Mouse (Mus musculus): ENCODE measurements around the gene Mblac2.

The Mblac2 gene

DNA sequence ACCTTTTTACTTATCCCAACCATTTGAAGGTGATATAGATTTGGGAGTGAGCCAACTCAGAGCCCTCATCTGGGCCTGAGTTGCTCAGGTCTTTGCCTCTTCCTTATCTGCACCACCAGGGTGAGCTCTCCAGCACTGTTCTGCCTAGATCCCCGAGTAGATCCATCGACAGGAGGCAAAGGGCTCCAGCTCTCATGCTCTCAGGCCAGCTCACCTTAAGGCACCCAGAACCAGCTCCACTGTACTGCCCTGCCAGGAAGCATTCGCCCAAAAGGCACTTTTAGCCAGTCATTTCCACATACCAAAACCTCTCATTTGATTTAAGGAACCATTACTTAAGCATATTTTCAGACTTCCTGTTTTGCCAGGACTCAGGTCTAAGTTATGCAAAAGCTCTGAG lies 29.8 kb downstream of the Mblac2 start:
- no peak for DNase-seq (ENCODE audit: low spot score)

DNA sequence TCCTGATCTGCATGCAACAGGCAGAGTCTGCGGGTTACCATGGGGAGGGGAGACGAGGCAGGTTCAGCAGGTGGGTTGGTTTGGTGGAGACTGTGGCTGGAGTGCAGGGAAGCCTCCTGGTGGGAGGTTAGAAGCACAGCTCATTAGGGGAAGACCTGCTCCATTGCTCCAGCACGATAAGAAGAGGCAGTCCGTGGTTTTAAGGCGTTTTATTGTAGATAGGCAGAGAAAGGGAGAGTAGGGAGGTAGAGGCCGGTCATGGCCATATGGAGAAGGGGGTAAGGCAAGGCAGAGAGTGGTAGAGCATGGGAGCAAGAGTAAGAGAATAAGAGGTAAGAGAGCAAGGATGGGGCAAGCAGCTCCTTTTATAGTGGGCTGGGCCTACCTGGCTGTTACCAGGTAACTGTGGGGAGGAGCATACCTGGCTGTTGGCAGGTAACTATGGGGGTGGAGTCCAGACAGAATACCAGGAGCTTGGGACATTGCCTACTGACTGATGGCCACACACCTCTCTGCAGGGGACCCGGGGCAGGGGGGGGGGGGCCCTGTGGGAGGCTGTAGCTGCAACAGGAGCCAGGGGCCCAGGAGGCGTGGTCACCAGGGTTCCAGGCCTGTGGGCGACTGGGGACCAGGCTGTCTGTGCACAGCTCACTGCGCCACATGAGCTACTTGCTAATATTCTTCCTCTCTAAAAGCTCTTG lies 32.4 kb downstream of the Mblac2 start:
- DNase-seq (ENCODE audit: low spot score), result no peak

DNA sequence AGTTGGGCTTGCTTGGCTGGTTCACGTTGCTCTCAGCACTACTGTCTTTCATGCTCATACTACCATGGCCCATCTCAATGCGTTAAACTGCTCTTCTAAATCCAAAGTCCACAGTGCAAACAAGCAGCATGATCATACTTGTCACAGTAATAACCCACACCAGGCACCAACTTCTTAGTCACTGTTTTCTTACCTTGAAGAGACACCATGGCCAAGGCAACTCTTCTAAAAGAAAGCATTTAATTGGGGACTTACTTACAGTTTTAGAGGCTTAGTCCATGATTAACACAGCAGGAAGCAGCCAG lies 32.9 kb downstream of the Mblac2 start:
- no peak for DNase-seq (ENCODE audit: low spot score)

DNA sequence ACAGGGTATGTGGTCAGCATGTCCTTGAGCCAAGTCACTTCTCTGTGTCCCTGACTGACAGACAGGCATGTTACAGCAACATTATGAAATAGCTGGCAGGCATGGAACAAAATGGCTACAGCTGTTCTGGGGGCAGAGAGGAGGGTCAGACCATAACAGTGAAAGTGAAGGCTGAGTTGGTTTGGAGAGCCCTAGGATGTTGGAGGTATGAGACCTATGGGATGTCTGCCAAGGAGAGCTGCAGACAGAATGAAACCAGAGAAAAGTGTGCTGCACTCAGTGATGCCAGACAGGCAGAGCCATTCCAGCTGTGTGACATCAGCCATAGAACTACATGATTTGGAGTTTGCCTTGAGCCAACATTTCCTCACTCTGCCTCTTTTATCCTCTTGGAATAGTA lies 43.7 kb downstream of the Mblac2 start:
- DNase-seq (ENCODE audit: low spot score), result no peak

DNA sequence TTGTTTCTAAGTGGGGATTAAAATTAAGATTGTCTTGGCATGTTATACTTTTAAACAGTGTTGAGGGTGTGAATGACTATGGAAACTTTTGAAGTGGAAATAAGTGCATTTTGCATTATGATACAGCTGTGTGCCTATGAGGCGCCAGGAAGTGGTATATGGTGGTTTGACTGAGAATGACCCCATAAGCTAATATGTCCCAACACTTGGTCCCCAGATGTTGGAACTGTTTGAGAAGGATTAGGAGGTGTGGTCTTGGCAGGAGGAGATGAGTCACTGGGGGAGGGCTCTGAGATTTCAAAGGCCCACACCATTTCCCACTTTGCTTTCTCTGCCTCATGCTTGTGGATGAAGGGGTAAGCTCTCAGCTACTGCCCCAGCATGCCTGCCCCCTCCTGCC lies 44.2 kb downstream of the Mblac2 start:
- no peak for DNase-seq (ENCODE audit: low spot score)

DNA sequence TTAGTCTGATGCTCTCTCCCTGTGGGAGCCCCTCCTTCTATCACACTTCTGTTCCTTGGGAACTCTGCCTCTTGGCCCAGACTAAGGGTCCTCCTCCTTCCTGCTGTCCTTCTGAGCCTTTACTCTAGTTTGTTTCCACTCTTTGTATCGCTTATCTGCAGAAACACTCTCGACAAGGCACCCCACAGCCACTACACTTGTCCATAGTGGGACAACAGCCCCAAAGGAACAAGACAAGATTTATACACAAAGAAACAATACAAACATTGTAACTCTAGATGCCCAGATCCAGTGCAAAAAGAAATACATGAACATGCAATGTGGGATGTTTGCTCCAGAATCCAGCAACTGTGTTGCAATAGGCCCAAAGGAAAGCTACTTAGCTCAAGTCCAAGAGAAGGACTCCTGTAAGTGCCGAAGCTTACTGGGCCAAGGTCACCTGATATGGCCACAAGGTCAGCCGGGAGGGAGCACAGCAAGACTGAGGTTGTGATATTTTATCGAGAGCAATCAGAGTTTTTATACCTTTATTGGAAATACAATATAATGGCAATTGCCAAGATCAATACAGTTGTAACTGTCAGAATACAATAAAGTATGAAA lies 46.0 kb downstream of the Mblac2 start:
- no peak for DNase-seq (ENCODE audit: low spot score)

DNA sequence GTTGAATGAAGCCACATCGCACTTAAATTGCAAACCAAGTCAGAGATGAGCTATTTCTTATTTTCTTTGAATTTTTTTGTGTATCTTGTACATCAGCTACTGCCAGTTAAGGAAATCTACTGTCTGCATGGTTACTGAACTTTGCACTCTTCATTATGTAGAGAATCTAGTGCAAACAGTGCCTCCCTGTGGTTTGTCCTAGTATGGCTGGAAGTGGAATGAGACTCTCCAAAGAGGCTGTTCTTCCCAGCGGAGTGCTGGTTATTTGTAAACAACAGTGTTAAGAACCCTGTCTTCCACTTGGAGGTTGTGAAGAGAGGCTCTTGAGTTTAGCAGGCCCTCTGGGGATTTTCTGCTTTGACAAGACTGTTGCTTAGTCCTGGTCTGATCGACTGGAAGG lies 49.2 kb downstream of the Mblac2 start:
- no peak for DNase-seq (ENCODE audit: low spot score)

DNA sequence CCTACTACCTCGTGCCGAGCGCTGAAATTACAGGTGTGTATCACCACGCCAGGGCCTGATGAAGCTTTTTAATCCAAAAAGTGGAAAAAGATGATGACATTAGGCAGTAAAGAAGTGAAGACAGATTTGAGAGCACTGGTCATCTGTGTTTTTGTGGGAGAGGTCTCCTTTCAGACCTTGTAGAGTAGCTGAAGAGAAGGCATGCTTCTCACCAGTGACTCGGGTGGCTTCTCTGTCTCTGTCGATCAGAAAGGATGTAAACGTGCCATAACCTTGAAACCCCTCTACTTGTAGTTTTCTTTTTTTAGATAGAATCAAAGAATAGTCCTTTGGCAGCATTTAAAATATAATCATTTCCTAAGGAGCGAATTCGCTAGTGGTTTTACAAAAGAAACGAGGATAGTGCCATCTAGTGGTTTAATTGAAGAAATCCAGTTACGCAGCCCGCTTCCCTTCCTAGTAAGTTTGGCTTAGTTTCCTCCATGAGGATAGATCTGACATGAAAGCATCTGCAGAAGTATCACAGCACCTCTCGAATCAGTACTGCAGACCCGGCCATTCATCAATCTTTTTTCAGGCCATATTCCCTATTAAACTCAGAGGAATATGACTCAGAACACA lies 50.5 kb downstream of the Mblac2 start:
- peak; percentile 62 for DNase-seq (ENCODE audit: low spot score)

DNA sequence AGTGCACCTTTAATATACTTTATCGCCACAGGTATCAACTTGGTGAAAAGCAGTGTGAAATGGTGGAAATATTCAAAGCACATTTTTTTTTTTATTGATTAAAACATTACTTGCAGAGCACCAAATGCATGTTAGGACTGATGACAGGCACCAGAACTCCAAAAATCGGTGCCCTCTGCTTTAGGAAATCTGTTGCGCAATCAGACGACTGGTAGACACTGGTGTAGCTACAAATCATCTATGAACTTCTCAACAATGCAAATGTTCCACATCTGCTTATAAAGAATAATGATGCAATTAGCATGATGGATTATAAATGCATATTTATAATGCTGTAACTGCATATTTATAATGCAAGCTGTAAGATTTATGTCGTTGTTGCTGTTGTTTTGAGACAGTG lies 53.0 kb downstream of the Mblac2 start:
- DNase-seq (ENCODE audit: low spot score), result no peak

DNA sequence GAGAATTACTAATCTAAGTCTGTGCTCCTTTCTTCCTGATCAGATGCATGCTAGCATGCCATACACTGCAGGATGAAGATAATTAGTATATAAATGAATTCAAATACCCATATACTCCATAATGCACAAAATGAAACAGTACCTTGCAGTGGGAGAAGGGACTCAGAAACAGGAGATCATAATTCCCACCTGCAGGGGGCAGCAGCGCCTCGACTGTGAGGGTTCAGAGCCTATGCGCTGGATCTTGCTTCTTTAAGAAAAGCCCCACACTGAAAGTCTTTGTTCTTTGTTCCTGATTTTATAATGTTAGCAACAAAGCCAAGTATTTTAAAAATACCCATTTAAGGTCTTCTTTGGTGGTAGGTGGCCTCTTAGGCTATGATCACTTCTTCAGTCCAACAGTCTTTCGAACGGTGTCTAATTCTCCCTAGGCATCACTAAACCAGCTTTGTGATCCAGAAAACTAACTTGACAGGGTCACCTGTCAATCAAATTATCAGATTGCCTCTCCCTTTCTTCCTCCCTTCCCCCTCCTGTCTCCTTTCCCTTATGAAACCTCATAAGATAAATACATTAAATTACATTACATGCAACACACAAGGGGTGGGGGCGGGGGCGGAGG lies 56.0 kb downstream of the Mblac2 start:
- DNase-seq (ENCODE audit: low spot score), result peak; percentile 62

DNA sequence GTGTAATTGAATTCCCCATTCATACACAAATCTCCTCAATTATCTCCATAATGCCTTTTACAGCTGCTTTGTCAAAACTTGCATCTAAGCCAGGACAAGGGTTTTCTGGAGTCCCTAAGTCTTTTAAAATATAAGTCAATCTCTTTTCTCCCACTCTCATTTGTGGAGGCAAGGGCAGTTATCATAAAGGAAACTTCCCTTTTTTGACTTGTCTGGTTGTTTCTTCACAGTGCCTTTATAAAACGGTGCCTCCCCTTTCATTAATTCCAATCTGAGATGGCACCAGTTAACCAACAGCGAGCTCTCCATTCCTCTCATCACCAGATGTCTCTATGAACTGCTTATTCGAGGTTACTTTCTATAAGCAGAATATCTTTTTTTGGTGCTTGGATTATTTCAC lies 65.1 kb downstream of the Mblac2 start:
- DNase-seq (ENCODE audit: low spot score), result no peak

DNA sequence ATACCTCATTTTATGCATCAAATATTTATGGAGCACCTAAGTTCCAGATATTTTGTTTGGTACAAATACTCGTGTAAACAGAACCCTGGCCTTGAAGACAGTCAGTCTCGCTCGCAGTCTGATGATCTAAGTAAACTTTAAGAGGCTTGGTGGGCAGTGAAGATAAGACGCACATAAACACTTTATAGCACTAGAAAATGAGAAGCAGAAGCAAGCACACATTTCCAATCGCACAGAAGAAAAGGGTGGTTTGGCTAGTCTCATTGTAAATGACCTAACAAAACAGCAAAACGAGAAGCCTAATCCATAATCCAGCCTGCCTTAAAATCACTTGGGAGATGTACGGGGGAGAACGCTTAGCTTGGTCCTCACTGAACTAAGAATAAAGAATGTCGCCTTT lies 71.3 kb downstream of the Mblac2 start:
- no peak for DNase-seq (ENCODE audit: low spot score)

DNA sequence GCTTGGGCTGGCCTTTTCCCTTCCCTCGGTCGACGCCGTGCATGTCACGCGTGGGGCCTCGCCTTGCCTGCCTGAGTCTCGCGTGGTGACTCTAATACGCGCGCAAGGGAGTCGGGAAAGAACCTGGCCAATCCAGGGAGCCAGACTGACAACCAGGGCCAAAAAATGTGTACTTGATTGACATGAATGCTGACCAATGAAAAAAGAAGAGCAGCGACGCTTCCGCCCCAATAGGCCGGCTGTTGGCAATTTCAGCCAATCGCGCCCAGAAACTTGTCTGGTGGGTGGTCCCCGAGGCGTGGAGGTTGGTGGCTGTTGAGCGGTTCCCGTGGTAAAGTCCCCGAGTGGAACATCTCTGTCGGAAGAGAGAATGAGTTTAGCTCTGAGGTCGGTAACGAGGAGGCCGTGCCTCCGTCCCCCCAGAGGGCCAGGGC lies 71.8 kb downstream of the Mblac2 start, which contains the start of gene Cetn3:
Cetn3 (plus strand) TSS at position 107 of the 434 bp plus-strand sequence.
- peak; percentile 87 for DNase-seq (ENCODE audit: low spot score)

DNA sequence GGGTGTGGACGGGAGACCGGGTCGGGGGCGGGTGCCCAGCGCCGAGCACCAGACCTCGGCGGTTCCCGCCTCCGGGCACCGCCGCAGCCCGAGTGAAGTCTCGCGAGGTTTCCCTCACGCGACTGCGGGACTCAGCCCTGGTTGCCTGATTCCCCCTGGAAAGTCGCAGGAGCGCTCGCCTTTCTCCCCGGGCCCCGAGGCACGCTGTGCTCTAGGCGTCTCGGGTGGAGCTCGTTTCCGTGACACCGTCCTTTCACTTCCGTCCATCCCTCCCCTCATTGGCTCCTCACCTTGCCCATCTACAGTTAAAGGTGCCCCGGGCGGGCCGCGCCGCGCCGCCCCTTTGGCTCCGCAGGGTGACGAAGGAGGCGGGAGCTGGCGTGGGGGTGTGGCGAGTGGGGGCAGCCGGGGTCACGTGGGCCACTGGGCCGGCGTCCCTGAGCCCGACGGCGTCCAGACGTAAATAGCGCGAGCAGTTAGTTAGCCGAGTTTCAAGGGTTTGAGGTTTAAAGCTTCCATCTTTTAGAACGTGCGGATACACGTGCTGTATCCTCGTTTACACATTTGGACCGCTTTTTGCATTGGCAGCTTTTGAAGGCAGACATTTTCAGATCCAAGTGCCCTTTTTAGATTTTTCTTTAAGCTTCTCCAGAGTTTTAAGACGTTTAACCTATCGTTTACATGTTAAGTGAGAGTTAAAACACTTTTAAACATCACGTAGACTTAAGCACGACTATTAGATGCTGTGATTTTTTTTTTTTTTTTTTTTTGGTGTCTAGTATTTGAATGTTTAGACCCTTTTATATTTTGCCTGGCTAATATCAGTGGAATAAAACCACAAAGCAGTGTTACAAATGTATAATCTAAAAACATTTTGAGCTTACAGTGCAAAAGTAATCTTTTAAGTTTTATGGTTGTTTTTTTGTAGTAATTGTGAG lies 72.5 kb downstream of the Mblac2 start:
- DNase-seq (ENCODE audit: low spot score), result peak; percentile 92

DNA sequence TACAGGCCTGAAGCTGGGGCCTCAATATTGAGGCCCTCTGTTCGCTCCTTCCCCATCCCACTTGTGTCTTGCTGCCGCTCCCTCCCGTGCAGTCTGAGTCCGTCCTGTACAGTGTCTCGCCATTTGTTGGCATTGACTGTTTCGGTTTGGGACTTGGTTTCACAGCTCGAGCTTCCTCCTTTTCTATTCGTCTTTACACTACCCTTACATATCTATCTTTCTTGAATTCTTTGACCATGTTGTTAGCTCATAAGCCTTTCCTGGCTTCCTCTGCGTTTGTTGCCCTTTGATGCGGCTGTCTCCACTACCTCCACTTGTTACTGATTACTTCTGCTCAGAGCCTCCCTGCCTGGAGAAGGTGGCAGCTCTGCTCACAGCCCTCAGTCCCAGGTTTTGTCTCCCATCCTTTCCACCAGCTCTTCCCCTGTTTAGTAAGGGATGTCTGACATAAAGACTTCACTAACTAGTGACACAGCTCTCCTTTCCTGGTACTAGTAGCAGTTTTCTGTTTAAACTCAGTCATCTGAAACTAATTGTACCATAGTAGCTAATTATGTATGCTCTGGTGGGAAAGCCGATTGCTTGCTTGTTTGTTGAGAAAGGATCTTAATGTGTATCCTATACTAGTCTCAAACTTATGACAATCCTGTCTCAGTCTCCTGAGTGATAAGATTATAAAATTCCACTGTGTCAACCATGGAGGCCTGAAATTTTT lies 74.8 kb downstream of the Mblac2 start:
- no peak for DNase-seq (ENCODE audit: low spot score)

DNA sequence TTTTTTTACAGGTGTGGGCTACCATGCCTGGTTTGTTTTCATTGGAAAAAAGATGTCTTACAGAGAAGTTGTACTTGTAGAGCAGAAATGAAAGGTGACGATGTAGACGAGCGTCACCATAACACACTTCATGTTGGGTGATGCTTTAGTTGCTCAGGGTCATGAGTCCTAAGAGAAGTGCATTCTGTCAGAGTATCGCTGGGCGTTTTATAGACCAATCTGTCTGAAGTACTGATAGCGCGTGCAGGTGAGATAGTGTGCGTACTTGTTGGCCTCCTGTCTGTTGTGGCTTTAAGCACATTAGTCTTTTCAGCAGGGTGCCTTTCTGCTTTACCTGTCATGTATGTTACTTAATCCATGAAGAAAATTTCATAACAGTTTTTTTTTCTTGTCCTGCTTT lies 79.0 kb downstream of the Mblac2 start:
- no peak for DNase-seq (ENCODE audit: low spot score)

DNA sequence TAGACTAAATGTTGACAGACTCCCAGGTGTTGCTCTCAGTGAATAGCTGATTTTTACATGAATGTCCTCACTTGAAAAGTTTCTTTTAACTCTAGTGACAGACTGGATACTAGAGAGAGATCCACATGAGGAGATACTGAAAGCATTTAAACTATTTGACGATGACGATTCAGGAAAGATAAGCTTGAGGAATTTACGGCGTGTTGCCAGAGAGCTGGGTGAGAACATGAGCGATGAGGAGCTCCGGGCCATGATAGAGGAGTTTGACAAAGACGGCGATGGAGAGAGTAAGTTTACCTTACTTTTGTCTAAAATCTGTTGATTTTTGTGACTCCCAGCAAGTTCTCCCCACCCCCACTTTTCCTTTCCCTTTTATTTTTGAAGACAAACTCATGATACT lies 80.7 kb downstream of the Mblac2 start:
- DNase-seq (ENCODE audit: low spot score), result no peak

DNA sequence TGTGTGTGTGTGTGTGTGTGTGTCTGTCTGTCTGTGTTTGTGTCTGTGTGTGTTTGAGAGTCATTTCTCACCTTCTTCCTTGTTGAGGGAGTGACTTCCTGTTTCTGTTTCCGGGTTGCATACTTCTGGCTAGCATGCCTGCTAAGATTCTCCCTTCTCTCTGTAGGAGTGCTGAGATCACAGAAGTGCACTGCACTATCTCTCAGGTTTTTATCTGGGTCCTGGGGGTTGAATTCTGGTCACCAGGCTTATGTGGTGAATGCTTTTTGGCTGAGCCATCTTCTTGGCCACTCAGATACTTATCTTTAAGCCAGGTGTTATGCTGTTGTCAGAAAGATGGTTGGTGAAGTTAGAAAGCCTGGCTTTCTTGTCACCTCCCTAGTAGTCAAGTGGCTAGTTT lies 82.7 kb downstream of the Mblac2 start:
- DNase-seq (ENCODE audit: low spot score), result no peak

DNA sequence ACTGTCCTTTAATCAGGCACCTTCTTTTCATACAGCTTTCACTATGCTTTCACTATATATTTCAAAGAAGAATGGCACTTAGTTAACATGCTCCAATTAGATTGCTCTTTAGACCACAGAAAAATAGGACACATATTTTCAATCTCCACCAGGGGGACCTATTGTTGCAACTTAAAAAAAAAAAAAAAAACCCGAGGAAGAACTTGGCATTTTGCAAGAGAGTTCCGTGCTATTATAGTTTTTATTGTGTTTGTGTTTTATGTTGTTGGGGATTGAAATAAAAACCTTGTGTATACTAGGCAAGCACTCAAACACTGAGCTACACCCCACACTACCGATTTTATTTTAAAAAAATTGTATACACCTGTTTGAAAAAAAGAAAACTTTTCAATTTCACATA lies 90.0 kb downstream of the Mblac2 start:
- no peak for DNase-seq (ENCODE audit: low spot score)

Data from layer of hippocampus, adult 9-10 months (tissue).